Mouse (Mus musculus): ENCODE results near the gene Ankrd44. TPM values are rescaled to one million over a fixed set of nuclear protein-coding genes. Genes with fewer than 3 reads are reported as not detected.
A peak's percentile ranks its signal among the peaks of the same experiment; 100 is the strongest.

Gene Ankrd44
- polyA plus RNA-seq, 1 experiment: 4.6 TPM

GRCm38 (mm10) chr1:54815206-54815855, 110.9 kb downstream of the Ankrd44 start:
- no peak for TF ChIP-seq REST (IDR thresholded peaks at IDR 0.05; ENCODE audit: insufficient read depth, insufficient read length)
- Histone ChIP-seq H3K36me3 (ENCODE audit: control insufficient read depth, insufficient read depth) (no peaks in the 10 kb centered on the region), H3K27me3 (ENCODE audit: control insufficient read depth, insufficient read depth, insufficient read length) (no peaks in the 10 kb centered on the region), H3ac (ENCODE audit: control insufficient read depth, insufficient read length) (no peak overlapping the region), H3K4me3 (no peak overlapping the region), H3K4me2 (ENCODE audit: low read depth) (no peak overlapping the region), H3K79me2 (ENCODE audit: control insufficient read depth, insufficient read depth) (no peaks in the 10 kb centered on the region)

- no peak overlapping the region for H3ac ChIP-seq (ENCODE audit: control insufficient read depth, insufficient read length)
These were observed 116.2 kb downstream of the Ankrd44 start for GRCm38 (mm10) chr1:54809811-54810549.

DNA sequence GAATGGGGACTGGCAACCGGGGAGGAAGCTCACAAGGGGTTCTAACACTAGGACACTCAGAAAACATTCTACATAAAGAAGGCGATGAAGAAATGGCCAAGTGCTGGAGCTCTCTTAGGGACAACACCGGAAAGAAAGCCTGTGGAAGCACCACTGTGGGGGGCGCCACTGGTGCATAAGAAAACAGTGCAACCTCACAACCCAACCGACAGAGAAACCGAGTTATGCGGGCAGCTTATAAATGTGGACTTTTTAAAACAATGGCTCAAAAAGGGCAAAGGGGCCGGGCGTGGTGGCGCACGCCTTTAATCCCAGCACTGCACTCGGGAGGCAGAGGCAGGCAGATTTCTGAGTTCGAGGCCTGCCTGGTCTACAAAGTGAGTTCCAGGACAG, 117.1 kb downstream of the Ankrd44 start:
- H3K79me2 ChIP-seq (ENCODE audit: control insufficient read depth, insufficient read depth): no peaks in the 10 kb centered on the region
- no peaks in the 10 kb centered on the region for H3K36me3 ChIP-seq (ENCODE audit: control insufficient read depth, insufficient read depth)
- TF ChIP-seq MYOD1 (IDR thresholded peaks at IDR 0.05; ENCODE audit: control insufficient read depth in 1 of 3, insufficient read length in 2 of 3, low read depth in 2 of 3): no peak
- no peak for TF ChIP-seq USF1 (IDR thresholded peaks at IDR 0.05; ENCODE audit: low read depth)
- TF ChIP-seq MAX (IDR thresholded peaks at IDR 0.05; ENCODE audit: low read depth): no peak
- no peak for TF ChIP-seq POLR2AphosphoS2 (IDR thresholded peaks at IDR 0.05; ENCODE audit: insufficient read length, low read depth)
- no peak overlapping the region for H3K4me2 ChIP-seq (ENCODE audit: low read depth)
- no peak overlapping the region for H3K4me3 ChIP-seq
- no peak overlapping the region for H3ac ChIP-seq (ENCODE audit: control insufficient read depth, insufficient read length)
- no peaks in the 10 kb centered on the region for H3K27me3 ChIP-seq (ENCODE audit: control insufficient read depth, insufficient read depth, insufficient read length)

More at GRCm38 (mm10) chr1:54809811-54810549, 116.2 kb downstream of the Ankrd44 start:
- no peak overlapping the region for H3K4me2 ChIP-seq (ENCODE audit: low read depth)
- no peaks in the 10 kb centered on the region for H3K36me3 ChIP-seq (ENCODE audit: control insufficient read depth, insufficient read depth)
- H3K79me2 ChIP-seq (ENCODE audit: control insufficient read depth, insufficient read depth): no peaks in the 10 kb centered on the region
- no peaks in the 10 kb centered on the region for H3K27me3 ChIP-seq (ENCODE audit: control insufficient read depth, insufficient read depth, insufficient read length)
- no peak overlapping the region for H3K4me3 ChIP-seq
- TF ChIP-seq USF1 (IDR thresholded peaks at IDR 0.05; ENCODE audit: low read depth): no peak
- TF ChIP-seq TCF3 (IDR thresholded peaks at IDR 0.05; ENCODE audit: insufficient read length, low read depth): no peak
- TF ChIP-seq SRF (IDR thresholded peaks at IDR 0.05; ENCODE audit: control insufficient read depth, insufficient read length, low read depth): no peak
- no peak for TF ChIP-seq POLR2AphosphoS2 (IDR thresholded peaks at IDR 0.05; ENCODE audit: insufficient read length, low read depth)
- TF ChIP-seq CEBPB (IDR thresholded peaks at IDR 0.05; ENCODE audit: insufficient read depth, poor library complexity, severe bottlenecking): no peak
- TF ChIP-seq MYOD1 (IDR thresholded peaks at IDR 0.05; ENCODE audit: control insufficient read depth in 1 of 3, insufficient read length in 2 of 3, low read depth in 2 of 3): peak in 2 of 3 experiments; percentile 27 to 64
- no peak for TF ChIP-seq REST (IDR thresholded peaks at IDR 0.05; ENCODE audit: insufficient read depth, insufficient read length)
- peak in 1 of 3 experiments; percentile 43 for TF ChIP-seq MYOG (IDR thresholded peaks at IDR 0.05; ENCODE audit: control insufficient read depth in 1 of 3, insufficient read depth in 1 of 3, insufficient read length in 2 of 3, low read depth in 2 of 3)
- TF ChIP-seq MAX (IDR thresholded peaks at IDR 0.05; ENCODE audit: low read depth): no peak
- TF ChIP-seq TCF12 (IDR thresholded peaks at IDR 0.05; ENCODE audit: insufficient read depth, poor library complexity, severe bottlenecking): peak; percentile 17
- no peak for TF ChIP-seq POLR2A (IDR thresholded peaks at IDR 0.05; ENCODE audit: insufficient read length, low read depth)
- TF ChIP-seq E2F4 (IDR thresholded peaks at IDR 0.05; ENCODE audit: insufficient read depth): no peak

DNA sequence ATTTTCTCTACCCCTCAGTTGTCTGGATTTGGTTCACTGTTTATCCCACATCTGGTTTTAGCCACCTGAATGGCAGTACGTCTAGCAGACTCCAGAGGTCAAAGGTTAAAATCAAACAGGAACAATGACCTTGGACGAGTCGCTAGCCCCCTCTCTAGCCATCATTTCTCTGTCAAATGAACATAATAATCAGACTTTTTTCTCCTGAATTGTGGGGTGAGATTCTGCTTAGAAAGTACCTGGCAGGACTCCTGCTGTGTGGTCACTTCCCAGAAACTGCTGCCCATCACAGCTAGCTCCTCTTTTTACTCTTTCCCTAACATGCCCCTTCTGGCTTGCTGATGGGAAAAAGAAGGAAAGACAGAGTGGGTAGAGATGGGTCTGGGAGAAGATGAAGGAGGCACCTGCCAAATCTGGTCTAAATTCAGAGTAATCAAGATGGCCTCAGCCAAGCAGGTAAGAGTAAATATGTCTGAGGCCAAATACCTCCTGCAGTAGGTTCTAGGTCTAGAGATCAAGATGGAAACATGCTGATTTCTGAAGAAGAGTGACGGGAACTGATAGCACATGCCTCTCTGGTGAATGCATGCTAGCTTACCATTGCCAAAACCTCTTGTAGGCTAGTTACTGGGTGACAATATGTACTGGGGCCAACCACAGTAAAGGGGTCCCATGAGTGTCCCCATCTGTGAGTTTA, 117.6 kb downstream of the Ankrd44 start:
- Histone ChIP-seq H3K4me3 (no peak overlapping the region), H3K36me3 (ENCODE audit: control insufficient read depth, insufficient read depth) (no peaks in the 10 kb centered on the region), H3K4me2 (ENCODE audit: low read depth) (no peak overlapping the region), H3ac (ENCODE audit: control insufficient read depth, insufficient read length) (no peak overlapping the region), H3K79me2 (ENCODE audit: control insufficient read depth, insufficient read depth) (no peaks in the 10 kb centered on the region), H3K27me3 (ENCODE audit: control insufficient read depth, insufficient read depth, insufficient read length) (no peaks in the 10 kb centered on the region)
- TF ChIP-seq CEBPB (IDR thresholded peaks at IDR 0.05; ENCODE audit: insufficient read depth, poor library complexity, severe bottlenecking) (no peak), USF1 (IDR thresholded peaks at IDR 0.05; ENCODE audit: low read depth) (no peak), REST (IDR thresholded peaks at IDR 0.05; ENCODE audit: insufficient read depth, insufficient read length) (no peak), TCF3 (IDR thresholded peaks at IDR 0.05; ENCODE audit: insufficient read length, low read depth) (no peak), SRF (IDR thresholded peaks at IDR 0.05; ENCODE audit: control insufficient read depth, insufficient read length, low read depth) (no peak), TCF12 (IDR thresholded peaks at IDR 0.05; ENCODE audit: insufficient read depth, poor library complexity, severe bottlenecking) (no peak), POLR2A (IDR thresholded peaks at IDR 0.05; ENCODE audit: insufficient read length, low read depth) (no peak), POLR2AphosphoS2 (IDR thresholded peaks at IDR 0.05; ENCODE audit: insufficient read length, low read depth) (no peak), MYOD1 (IDR thresholded peaks at IDR 0.05; ENCODE audit: control insufficient read depth in 1 of 3, insufficient read length in 2 of 3, low read depth in 2 of 3) (no peak), MAX (IDR thresholded peaks at IDR 0.05; ENCODE audit: low read depth) (no peak)

GRCm38 (mm10) chr1:54807832-54808231, 118.4 kb downstream of the Ankrd44 start:
- Histone ChIP-seq H3K27me3 (ENCODE audit: control insufficient read depth, insufficient read depth, insufficient read length) (no peaks in the 10 kb centered on the region), H3K4me3 (no peak overlapping the region)
- TF ChIP-seq MYOG (IDR thresholded peaks at IDR 0.05; ENCODE audit: control insufficient read depth in 1 of 3, insufficient read depth in 1 of 3, insufficient read length in 2 of 3, low read depth in 2 of 3) (no peak), USF1 (IDR thresholded peaks at IDR 0.05; ENCODE audit: low read depth) (no peak), TCF3 (IDR thresholded peaks at IDR 0.05; ENCODE audit: insufficient read length, low read depth) (no peak), E2F4 (IDR thresholded peaks at IDR 0.05; ENCODE audit: insufficient read depth) (no peak), SRF (IDR thresholded peaks at IDR 0.05; ENCODE audit: control insufficient read depth, insufficient read length, low read depth) (no peak), CEBPB (IDR thresholded peaks at IDR 0.05; ENCODE audit: insufficient read depth, poor library complexity, severe bottlenecking) (no peak), POLR2A (IDR thresholded peaks at IDR 0.05; ENCODE audit: insufficient read length, low read depth) (no peak), POLR2AphosphoS2 (IDR thresholded peaks at IDR 0.05; ENCODE audit: insufficient read length, low read depth) (no peak), REST (IDR thresholded peaks at IDR 0.05; ENCODE audit: insufficient read depth, insufficient read length) (no peak), MAX (IDR thresholded peaks at IDR 0.05; ENCODE audit: low read depth) (no peak), MYOD1 (IDR thresholded peaks at IDR 0.05; ENCODE audit: control insufficient read depth in 1 of 3, insufficient read length in 2 of 3, low read depth in 2 of 3) (no peak), TCF12 (IDR thresholded peaks at IDR 0.05; ENCODE audit: insufficient read depth, poor library complexity, severe bottlenecking) (no peak)

More at GRCm38 (mm10) chr1:54807832-54808231, 118.4 kb downstream of the Ankrd44 start:
- Histone ChIP-seq H3K36me3 (ENCODE audit: control insufficient read depth, insufficient read depth) (no peaks in the 10 kb centered on the region), H3K4me2 (ENCODE audit: low read depth) (no peak overlapping the region), H3ac (ENCODE audit: control insufficient read depth, insufficient read length) (no peak overlapping the region), H3K79me2 (ENCODE audit: control insufficient read depth, insufficient read depth) (no peaks in the 10 kb centered on the region)

All from myocyte (in vitro differentiated cells).